Mouse (Mus musculus) lung, adult 2 months (tissue): ENCODE measurements at regions not wholly inside any gene's neighbourhood (a gene's known extent, or its start where the extent isn't known, plus 50 kb on each side); places are given as distances from the start of the nearest gene placed in this dataset.

ENCODE experiments used
- DNase-seq: peaks from one replicate; pipeline ENCODE4 v3.0.0; 2022
- H3K4me1 ChIP-seq: fragments of 200-500 bp; 2 replicates; pipeline ENCODE4 v1.6.1; 2011; ENCODE audit warnings: low read length; ENCODE audit not compliant: control insufficient read depth, insufficient read depth
- H3K4me3 ChIP-seq: fragments of 200-500 bp; replicated peaks from 2 replicates; pipeline ENCODE3; 2011; ENCODE audit warnings: low read depth, mild to moderate bottlenecking, control low read depth, low read length; ENCODE audit errors: extremely low read depth
- CTCF ChIP-seq: fragments of 200-500 bp; IDR thresholded peaks from 2 replicates; pipeline ENCODE4 v1.5.1; 2011; ENCODE audit warnings: mild to moderate bottlenecking, low read length, control low read depth; ENCODE audit not compliant: insufficient read depth
- POLR2A ChIP-seq: fragments of 200-500 bp; IDR thresholded peaks from 2 replicates; pipeline ENCODE4 v1.6.1; 2011; ENCODE audit warnings: low read depth, mild to moderate bottlenecking, control low read depth, low read length, borderline replicate concordance; ENCODE audit errors: extremely low read depth
- WGBS: fragments of 180-500 bp; shearing (Covaris S2); methylation state at CpG from one replicate; pipeline ENCODE4 v1.1.7; 2018; 5-methylcytosine and 5-hydroxymethylcytosine counted together

GRCm38 (mm10) chr6:111985452-111985851, 288.1 kb upstream of the Lmcd1 start:
- no peak for TF ChIP-seq CTCF
- no peak for TF ChIP-seq POLR2A
- no peak for DNase-seq
- 50% methylated on average over 1 of the region's 1 CpGs for WGBS
- no peaks in the 10 kb centered on the region; the same call in 1 of the 2 replicates for H3K4me1 ChIP-seq
- H3K4me3 ChIP-seq = no peak overlapping the region

GRCm38 (mm10) chr6:111995823-111996222, 277.7 kb upstream of the Lmcd1 start:
- Histone ChIP-seq H3K4me3 (no peak overlapping the region), H3K4me1 (no peaks in the 10 kb centered on the region)
- WGBS = 67% methylated on average over 3 of the region's 3 CpGs
- TF ChIP-seq POLR2A = no peak
- no peak for TF ChIP-seq CTCF
- no peak for DNase-seq

GRCm38 (mm10) chr6:112003784-112004471, 269.6 kb upstream of the Lmcd1 start:
- TF ChIP-seq CTCF = no peak
- no peak for TF ChIP-seq POLR2A
- H3K4me1 ChIP-seq = no peaks in the 10 kb centered on the region
- DNase-seq = no peak
- no peak overlapping the region for H3K4me3 ChIP-seq
- 83% methylated on average over 3 of the region's 3 CpGs for WGBS

- Histone ChIP-seq H3K4me1 (no peaks in the 10 kb centered on the region), H3K4me3 (no peak overlapping the region)
- TF ChIP-seq CTCF (no peak), POLR2A (no peak)
- no peak for DNase-seq
- WGBS = 45% methylated on average over 1 of the region's 1 CpGs
These were observed 247.0 kb upstream of the Lmcd1 start for GRCm38 (mm10) chr6:112026261-112027205.

- Histone ChIP-seq H3K4me3 (no peak overlapping the region), H3K4me1 (no peaks in the 10 kb centered on the region)
- TF ChIP-seq CTCF (no peak), POLR2A (no peak)
- WGBS = 69% methylated on average over 6 of the region's 6 CpGs
- no peak for DNase-seq
These were observed 222.9 kb upstream of the Lmcd1 start for GRCm38 (mm10) chr6:112050548-112051184.

GRCm38 (mm10) chr6:112052193-112052592, 221.4 kb upstream of the Lmcd1 start:
- 82% methylated on average over 6 of the region's 6 CpGs for WGBS
- no peaks in the 10 kb centered on the region for H3K4me1 ChIP-seq
- no peak for DNase-seq
- no peak for TF ChIP-seq POLR2A
- no peak for TF ChIP-seq CTCF
- no peak overlapping the region for H3K4me3 ChIP-seq

- no peak for DNase-seq
- no peaks in the 10 kb centered on the region for H3K4me1 ChIP-seq
- WGBS = 21% methylated on average over 1 of the region's 1 CpGs
- no peak for TF ChIP-seq POLR2A
- no peak for TF ChIP-seq CTCF
- H3K4me3 ChIP-seq = no peak overlapping the region
These were observed 215.7 kb upstream of the Lmcd1 start for GRCm38 (mm10) chr6:112057895-112058294.

- no peak for TF ChIP-seq POLR2A
- TF ChIP-seq CTCF = no peak
- WGBS = 60% methylated on average over 3 of the region's 3 CpGs
- no peak overlapping the region for H3K4me3 ChIP-seq
- no peak for DNase-seq
- no peaks in the 10 kb centered on the region for H3K4me1 ChIP-seq
These were observed 210.6 kb upstream of the Lmcd1 start for GRCm38 (mm10) chr6:112062956-112063355.

- H3K4me3 ChIP-seq = no peak overlapping the region
- 43% methylated on average over 3 of the region's 3 CpGs for WGBS
- no peak for DNase-seq
- no peak for TF ChIP-seq CTCF
- TF ChIP-seq POLR2A = no peak
- no peaks in the 10 kb centered on the region for H3K4me1 ChIP-seq
These were observed 183.0 kb upstream of the Lmcd1 start for GRCm38 (mm10) chr6:112090597-112090996.
